Mouse (Mus musculus) intestine, embryonic 15.5 days (tissue): ENCODE data around the gene Zfp169. TPM values are rescaled to one million over a fixed set of nuclear protein-coding genes. Genes with fewer than 3 reads are reported as not detected.

Experiments used
- microRNA counts: library from miRNA; unstranded; fragments of <30 nt; microRNA quantifications from one replicate; lab custom pipeline; 2016
- polyA plus RNA-seq: library from polyadenylated mRNA; unstranded; fragments of >200 nt; fragmentation: Nextera tagmentation; extraction: Ambion mirVana; gene quantifications from 2 replicates; pipeline ENCODE4 v1.2.1, GENCODE M21; 2015

Gene Zfp169
- polyA plus RNA-seq, 1 experiment from 2014 or later, result 3.0 TPM

MicroRNAs encoded within 50 kb of the gene (microRNA counts, 519-probe panel; counts per million panel counts)
- microRNA mmu-let-7a (lab: Ali Mortazavi, UCI), result 4,753 counts per million, percentile 99 among the panel's probes with 10 or more counts
- 4,864 counts per million, percentile 99 among the panel's probes with 10 or more counts for microRNA mmu-let-7d (lab: Ali Mortazavi, UCI)
- 4,240 counts per million, percentile 96 among the panel's probes with 10 or more counts for microRNA mmu-let-7f (lab: Ali Mortazavi, UCI)

Other genes with a start within 250 kb of the Zfp169 start
- gene A830005F24Rik, start 119 bp upstream of the Zfp169 start, polyA plus RNA-seq, result 0.37 and 0.99 TPM in 2 replicates
- gene Ptpdc1, start 112.2 kb upstream of the Zfp169 start, polyA plus RNA-seq, result 5.5 and 6.9 TPM in 2 replicates
- gene Barx1, start 149.5 kb upstream of the Zfp169 start, polyA plus RNA-seq, result 1.3 and 1.4 TPM in 2 replicates